Mouse (Mus musculus) limb, embryonic 14.5 days (tissue): Measurements from ENCODE around the gene Prodh2. TPM values are rescaled to one million over a fixed set of nuclear protein-coding genes. Genes with fewer than 3 reads are reported as not detected.

Experiments used
- ATAC-seq: fragments of 200-750 bp; cut with Nextera tagmentation; 2 replicates; pipeline ENCODE4 v1.8.0; 2017; ENCODE audit warnings: low read depth, moderate number of reproducible peaks, moderate TSS enrichment; ENCODE audit not compliant: low FRiP score
- DNase-seq: peaks from one replicate; pipeline ENCODE4 v3.0.0-alpha.2; 2015; ENCODE audit warnings: low spot score
- H3K27ac ChIP-seq: fragments of 300-500 bp; sonication (generic); replicated peaks from 2 replicates; pipeline ENCODE4 v1.5.1; 2014; ENCODE audit warnings: low read depth, mild to moderate bottlenecking, low read length, moderate library complexity, mixed read lengths
- H3K27me3 ChIP-seq: fragments of 300-500 bp; sonication (generic); 2 replicates; pipeline ENCODE4 v1.6.1; 2014; ENCODE audit warnings: low read length, mixed read lengths; ENCODE audit not compliant: control insufficient read depth, insufficient read depth
- H3K36me3 ChIP-seq: fragments of 300-500 bp; sonication (generic); 2 replicates; pipeline ENCODE4 v1.6.1; 2014; ENCODE audit warnings: mild to moderate bottlenecking, low read length, moderate library complexity, mixed read lengths; ENCODE audit not compliant: control insufficient read depth, insufficient read depth
- H3K4me1 ChIP-seq: fragments of 300-500 bp; sonication (generic); 2 replicates; pipeline ENCODE4 v1.6.1; 2014; ENCODE audit warnings: antibody characterized with exemption, low read length, mixed read lengths; ENCODE audit not compliant: control insufficient read depth, insufficient read depth
- H3K4me2 ChIP-seq: fragments of 300-500 bp; sonication (generic); replicated peaks from 2 replicates; pipeline ENCODE4 v1.6.1; 2014; ENCODE audit warnings: low read depth, mild to moderate bottlenecking, low read length, moderate library complexity; ENCODE audit not compliant: severe bottlenecking
- H3K4me3 ChIP-seq: fragments of 300-500 bp; sonication (generic); replicated peaks from 2 replicates; pipeline ENCODE4 v1.5.1; 2014; ENCODE audit warnings: low read length
- H3K9ac ChIP-seq: fragments of 300-500 bp; sonication (generic); 2 replicates; pipeline ENCODE4 v1.6.1; 2014; ENCODE audit warnings: mild to moderate bottlenecking, low read depth, low read length, moderate library complexity; ENCODE audit not compliant: severe bottlenecking
- H3K9me3 ChIP-seq: fragments of 300-500 bp; sonication (generic); 2 replicates; pipeline ENCODE4 v1.6.1; 2016; ENCODE audit warnings: low read length; ENCODE audit not compliant: control insufficient read depth
- POLR2A ChIP-seq: fragments of 200-500 bp; IDR thresholded peaks from 2 replicates; pipeline ENCODE4 v1.8.0; 2012; ENCODE audit warnings: inconsistent platforms, mild to moderate bottlenecking, moderate library complexity, borderline replicate concordance; ENCODE audit not compliant: insufficient read depth, insufficient read length; ENCODE audit errors: extremely low read depth
- WGBS: fragments of 180-500 bp; shearing (Covaris S2); extraction: QIAGEN DNeasy Blood & Tissue Kit; methylation state at CpG from one replicate; pipeline ENCODE4 v1.1.7; 2014; 5-methylcytosine and 5-hydroxymethylcytosine counted together
- polyA plus RNA-seq, 2 experiments: library from polyadenylated mRNA; depleted of rRNA in 1 of 2; stranded (reverse) in 1 of 2; unstranded in 1 of 2; fragments of >200 nt; fragmentation: Nextera tagmentation in 1 of 2; extraction: Ambion mirVana in 1 of 2; gene quantifications; 2 replicates each; pipeline versions ENCODE4 v1.2.1 to v1.2.3; 2012 to 2014

The Prodh2 gene
- polyA plus RNA-seq, 2 experiments, result 0.11 TPM; not detected in 1

- no peak overlapping the region for H3K4me2 ChIP-seq
- no peak for TF ChIP-seq POLR2A
- H3K4me3 ChIP-seq, result no peak overlapping the region
- H3K9ac ChIP-seq, result no peak overlapping the region
- H3K4me1 ChIP-seq, result peaks cover 11% of the 10 kb centered on the region
- ATAC-seq (no peak), DNase-seq (no peak)
- H3K9me3 ChIP-seq, result no peaks in the 10 kb centered on the region
- no peaks in the 10 kb centered on the region for H3K27me3 ChIP-seq
- WGBS, result 80% methylated on average over 2 of the region's 2 CpGs
- peaks cover 34% of the 10 kb centered on the region for H3K36me3 ChIP-seq
- no peak overlapping the region for H3K27ac ChIP-seq
Observed at GRCm38 (mm10) chr7:30549880-30550279, 56.5 kb downstream of the Prodh2 start.

GRCm38 (mm10) chr7:30550603-30551002 lies 57.2 kb downstream of the Prodh2 start:
- WGBS, result 95% methylated on average over 1 of the region's 1 CpGs
- Histone ChIP-seq H3K4me3 (no peak overlapping the region), H3K36me3 (peaks cover 39% of the 10 kb centered on the region), H3K9me3 (no peaks in the 10 kb centered on the region), H3K27ac (no peak overlapping the region), H3K9ac (no peak overlapping the region), H3K27me3 (no peaks in the 10 kb centered on the region), H3K4me2 (no peak overlapping the region), H3K4me1 (peaks cover 11% of the 10 kb centered on the region)
- DNase-seq (no peak), ATAC-seq (no peak)
- TF ChIP-seq POLR2A, result no peak

GRCm38 (mm10) chr7:30551445-30552101 lies 58.2 kb downstream of the Prodh2 start:
- Histone ChIP-seq H3K36me3 (peaks cover 39% of the 10 kb centered on the region), H3K4me1 (peaks cover 11% of the 10 kb centered on the region), H3K27me3 (no peaks in the 10 kb centered on the region), H3K4me3 (peak overlapping the region; percentile 71), H3K9ac (peak overlapping the region; percentile 76), H3K4me2 (peak overlapping the region; percentile 44), H3K9me3 (no peaks in the 10 kb centered on the region), H3K27ac (peak overlapping the region; percentile 98)
- DNase-seq, result peak; percentile 87
- peak; percentile 80 for ATAC-seq
- no peak for TF ChIP-seq POLR2A
- WGBS, result 2% methylated on average over 10 of the region's 10 CpGs

GRCm38 (mm10) chr7:30552102-30553020 lies 58.9 kb downstream of the Prodh2 start, which contains the start of the genes Hspb6 and Proser3:
Gene Hspb6, plus strand, starts transcription at chr7:30552178.
Gene Proser3, minus strand, starts transcription at chr7:30552299.
- ATAC-seq, result peak; percentile 97
- WGBS, result 1% methylated on average over 44 of the region's 44 CpGs
- Histone ChIP-seq H3K27ac (peak within 1 kb of the TSS; percentile 98), H3K4me1 (peaks cover 11% of the 10 kb centered on the region), H3K9me3 (no peaks in the 10 kb centered on the region), H3K4me3 (peak within 1 kb of the TSS; percentile 71), H3K36me3 (peaks cover 47% of the 10 kb centered on the region), H3K9ac (peak within 1 kb of the TSS; percentile 76), H3K4me2 (peak within 1 kb of the TSS; percentile 95), H3K27me3 (no peaks in the 10 kb centered on the region)
- peak; percentile 78; the same call in 1 of the 2 replicates for TF ChIP-seq POLR2A
- peak; percentile 100 for DNase-seq

GRCm38 (mm10) chr7:30553021-30553589 lies 59.7 kb downstream of the Prodh2 start:
- peak overlapping the region; percentile 71 for H3K4me3 ChIP-seq
- H3K9ac ChIP-seq, result peak overlapping the region; percentile 66
- H3K4me1 ChIP-seq, result peaks cover 11% of the 10 kb centered on the region
- 0 out of 2 replicates have a peak, but pooled peaks have one; percentile 23 for TF ChIP-seq POLR2A
- H3K36me3 ChIP-seq, result peaks cover 42% of the 10 kb centered on the region
- no peaks in the 10 kb centered on the region for H3K27me3 ChIP-seq
- peak overlapping the region; percentile 95 for H3K4me2 ChIP-seq
- no peak for ATAC-seq
- WGBS, result 5% methylated on average over 21 of the region's 23 CpGs
- peak overlapping the region; percentile 98 for H3K27ac ChIP-seq
- peak; percentile 51 for DNase-seq
- H3K9me3 ChIP-seq, result no peaks in the 10 kb centered on the region
